Mouse (Mus musculus) intestine, postnatal 0 days (tissue): Measurements from ENCODE around the gene Myo1b. TPM values are rescaled to one million over a fixed set of nuclear protein-coding genes. Genes with fewer than 3 reads are reported as not detected.
"Not testable (repeated sequence)": the region's sequence is repeated elsewhere in the genome, so short reads cannot be mapped to it uniquely, and the experiment has no call there.

Experiments used
- ATAC-seq: fragments of 200-750 bp; cut with Nextera tagmentation; 2 replicates; pipeline ENCODE4 v1.8.0; 2017; ENCODE audit warnings: mild to moderate bottlenecking, moderate TSS enrichment, moderate library complexity
- H3K27ac ChIP-seq: fragments of 300-500 bp; sonication (generic); 2 replicates; pipeline ENCODE4 v1.5.1; 2014; ENCODE audit warnings: mild to moderate bottlenecking, low read depth, low read length, moderate library complexity
- H3K27me3 ChIP-seq: fragments of 300-500 bp; sonication (generic); replicated peaks from 2 replicates; pipeline ENCODE4 v1.6.1; 2014; ENCODE audit warnings: low read length, mixed read lengths; ENCODE audit not compliant: control insufficient read depth, insufficient read depth
- H3K36me3 ChIP-seq: fragments of 300-500 bp; sonication (generic); 2 replicates; pipeline ENCODE4 v1.6.1; 2014; ENCODE audit warnings: mild to moderate bottlenecking, moderate library complexity; ENCODE audit not compliant: control insufficient read depth, insufficient read depth
- H3K4me1 ChIP-seq: fragments of 300-500 bp; sonication (generic); replicated peaks from 2 replicates; pipeline ENCODE4 v1.6.1; 2014; ENCODE audit warnings: antibody characterized with exemption, low read length, mixed read lengths; ENCODE audit not compliant: control insufficient read depth, insufficient read depth
- H3K4me2 ChIP-seq: fragments of 300-500 bp; sonication (generic); replicated peaks from 2 replicates; pipeline ENCODE4 v1.6.1; 2014; ENCODE audit warnings: low read depth, mild to moderate bottlenecking, moderate library complexity
- H3K4me3 ChIP-seq: fragments of 300-500 bp; sonication (generic); 2 replicates; pipeline ENCODE4 v1.5.1; 2014; ENCODE audit warnings: low read depth, low read length
- H3K9ac ChIP-seq: fragments of 300-500 bp; sonication (generic); 2 replicates; pipeline ENCODE4 v1.6.1; 2014; ENCODE audit warnings: mild to moderate bottlenecking, low read depth, low read length
- H3K9me3 ChIP-seq: fragments of 300-500 bp; sonication (generic); 2 replicates; pipeline ENCODE4 v1.6.1; 2016; ENCODE audit warnings: mixed run types; ENCODE audit not compliant: control insufficient read depth
- CTCF ChIP-seq: sonication (generic); IDR thresholded peaks from 2 replicates; pipeline ENCODE4 v1.5.1; 2016; ENCODE audit warnings: low read depth, mild to moderate bottlenecking, control low read depth, antibody characterized with exemption, moderate library complexity
- WGBS: fragments of 180-500 bp; shearing (Covaris S2); extraction: QIAGEN DNeasy Blood & Tissue Kit; methylation state at CpG from one replicate; pipeline ENCODE4 v1.1.7; 2014; 5-methylcytosine and 5-hydroxymethylcytosine counted together
- polyA plus RNA-seq: library from polyadenylated mRNA; unstranded; fragments of >200 nt; fragmentation: Nextera tagmentation; extraction: Ambion mirVana; gene quantifications from 2 replicates; pipeline ENCODE4 v1.2.1, GENCODE M21; 2015

Myo1b gene
- polyA plus RNA-seq, 1 experiment from 2014 or later = 15.8 TPM

DNA sequence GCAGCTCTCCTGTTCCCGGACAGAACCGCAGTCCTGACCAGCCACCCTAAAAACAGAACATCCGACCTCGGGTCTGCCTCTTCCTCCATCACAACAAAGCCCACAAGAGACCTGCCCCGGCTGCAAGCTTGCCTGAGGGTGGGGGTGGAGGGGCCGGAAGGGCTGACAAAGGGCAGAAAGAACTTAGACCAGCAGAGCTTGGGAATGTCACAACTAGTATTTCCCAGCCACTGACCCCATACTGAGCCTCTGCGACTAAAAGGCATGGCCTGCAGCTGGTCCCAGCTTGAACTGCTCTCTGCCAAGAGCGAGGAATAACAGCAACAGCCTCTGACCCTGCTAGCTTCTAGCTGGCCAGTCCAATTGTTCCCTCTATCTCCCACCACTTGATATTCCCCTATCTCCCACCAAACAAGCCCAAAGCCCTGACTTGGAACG, 36.5 kb downstream of the Myo1b start:
- Histone ChIP-seq H3K27ac (no peak overlapping the region), H3K4me2 (no peak overlapping the region; the same call in 1 of the 2 replicates), H3K4me3 (no peak overlapping the region), H3K27me3 (no peaks in the 10 kb centered on the region), H3K9me3 (no peaks in the 10 kb centered on the region), H3K9ac (no peak overlapping the region), H3K36me3 (0 out of 2 replicates have a peak, but pooled peaks cover 6% of the 10 kb centered on the region), H3K4me1 (no peaks in the 10 kb centered on the region)
- 43% methylated on average over 9 of the region's 9 CpGs for WGBS
- no peak for TF ChIP-seq CTCF
- ATAC-seq = no peak

- no peak overlapping the region for H3K4me3 ChIP-seq
- no peak for ATAC-seq
- H3K9ac ChIP-seq = no peak overlapping the region
- H3K36me3 ChIP-seq = no peaks in the 10 kb centered on the region
- no peaks in the 10 kb centered on the region for H3K9me3 ChIP-seq
- no peaks in the 10 kb centered on the region for H3K4me1 ChIP-seq
- no peak overlapping the region for H3K4me2 ChIP-seq
- 87% methylated on average over 15 of the region's 15 CpGs for WGBS
- no peak overlapping the region for H3K27ac ChIP-seq
- no peak for TF ChIP-seq CTCF
- no peaks in the 10 kb centered on the region for H3K27me3 ChIP-seq
These were observed 40.2 kb downstream of the Myo1b start for GRCm38 (mm10) chr1:51875462-51876225.

DNA sequence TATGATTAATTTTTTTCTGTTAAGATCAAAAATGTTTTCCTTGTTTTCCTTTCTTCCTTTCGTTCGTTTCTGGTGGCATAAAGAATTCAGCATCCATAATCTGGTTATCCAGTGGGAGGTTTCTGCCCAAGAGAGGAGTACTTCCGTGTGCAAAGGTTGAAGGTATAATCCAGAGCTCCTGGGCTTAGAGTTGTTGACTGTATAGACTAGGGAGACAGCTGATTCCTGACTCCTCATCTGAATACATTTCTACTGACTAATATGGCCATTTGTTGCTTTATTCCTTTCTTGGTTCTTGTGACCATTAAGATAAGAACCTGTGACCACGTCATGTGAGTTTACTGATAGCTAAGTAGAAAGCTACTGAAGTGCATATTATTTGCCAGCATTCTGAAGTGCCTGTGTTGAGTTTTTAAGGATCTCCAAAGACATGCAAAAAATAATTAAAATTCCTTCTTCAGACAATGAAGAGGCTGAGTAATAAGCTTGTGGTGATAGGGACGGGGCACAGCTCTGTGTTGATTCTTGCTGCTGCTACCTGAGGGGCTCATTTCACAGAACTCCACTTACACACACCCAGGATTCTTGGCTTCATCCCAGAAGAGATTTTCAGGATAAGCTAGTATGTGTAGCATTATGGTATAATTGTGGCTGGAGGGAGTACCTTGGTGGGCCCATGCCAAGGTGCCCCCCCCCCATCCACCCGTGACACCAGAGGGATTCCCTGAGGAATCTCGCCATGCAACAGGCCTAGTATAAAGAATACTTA, 43.2 kb downstream of the Myo1b start:
- no peaks in the 10 kb centered on the region for H3K4me1 ChIP-seq
- no peaks in the 10 kb centered on the region for H3K36me3 ChIP-seq
- H3K9ac ChIP-seq = no peak overlapping the region
- no peak overlapping the region for H3K4me2 ChIP-seq
- no peak overlapping the region for H3K27ac ChIP-seq
- peak; percentile 80 for ATAC-seq
- H3K4me3 ChIP-seq = no peak overlapping the region
- WGBS = 73% methylated on average over 7 of the region's 7 CpGs
- H3K27me3 ChIP-seq = no peaks in the 10 kb centered on the region
- H3K9me3 ChIP-seq = no peaks in the 10 kb centered on the region
- TF ChIP-seq CTCF = no peak

- 91% methylated on average over 2 of the region's 2 CpGs for WGBS
- H3K9ac ChIP-seq, H3K27ac ChIP-seq, H3K4me3 ChIP-seq, H3K36me3 ChIP-seq, H3K27me3 ChIP-seq, H3K4me2 ChIP-seq, H3K9me3 ChIP-seq, H3K4me1 ChIP-seq, ATAC-seq: not testable (repeated sequence)
These were observed 44.6 kb downstream of the Myo1b start for GRCm38 (mm10) chr1:51871234-51871633.

- no peaks in the 10 kb centered on the region for H3K4me1 ChIP-seq
- H3K27ac ChIP-seq = no peak overlapping the region
- ATAC-seq = no peak
- TF ChIP-seq CTCF = no peak
- H3K4me3 ChIP-seq = no peak overlapping the region
- H3K27me3 ChIP-seq = no peaks in the 10 kb centered on the region
- WGBS = 50% methylated on average over 8 of the region's 8 CpGs
- H3K9ac ChIP-seq = no peak overlapping the region
- H3K9me3 ChIP-seq = no peaks in the 10 kb centered on the region
- no peak overlapping the region for H3K4me2 ChIP-seq
- H3K36me3 ChIP-seq = no peaks in the 10 kb centered on the region
These were observed 52.9 kb downstream of the Myo1b start for GRCm38 (mm10) chr1:51862828-51863421.

DNA sequence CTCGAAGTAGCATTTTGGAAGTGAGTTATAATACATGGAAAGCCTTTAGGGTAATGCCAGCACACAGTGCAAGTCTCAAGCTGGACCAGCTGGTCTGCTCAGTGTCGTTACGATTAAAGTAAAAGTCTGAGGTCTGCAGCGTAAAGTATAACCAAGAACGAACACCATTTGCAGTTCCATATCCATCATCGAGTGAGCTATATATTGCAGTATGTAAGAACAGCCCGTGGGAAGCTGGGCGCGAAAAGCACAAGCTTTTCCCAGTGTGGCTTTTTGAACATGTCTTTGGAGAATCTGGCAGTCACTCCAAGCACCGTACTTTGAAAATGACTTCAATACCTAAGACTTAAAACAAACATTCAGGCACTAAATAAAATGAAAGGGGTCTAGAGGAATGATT, 55.0 kb downstream of the Myo1b start:
- no peaks in the 10 kb centered on the region for H3K4me1 ChIP-seq
- no peak overlapping the region for H3K4me3 ChIP-seq
- no peaks in the 10 kb centered on the region for H3K9me3 ChIP-seq
- no peak overlapping the region for H3K27ac ChIP-seq
- no peak for ATAC-seq
- H3K9ac ChIP-seq = no peak overlapping the region
- no peak overlapping the region for H3K4me2 ChIP-seq
- no peaks in the 10 kb centered on the region for H3K27me3 ChIP-seq
- TF ChIP-seq CTCF = no peak
- no peaks in the 10 kb centered on the region for H3K36me3 ChIP-seq
- WGBS = 84% methylated on average over 10 of the region's 10 CpGs
